Mouse (Mus musculus) lung, postnatal 0 days (tissue): ENCODE data around the gene Tpst2. TPM values are rescaled to one million over a fixed set of nuclear protein-coding genes. Genes with fewer than 3 reads are reported as not detected.

Source experiments
- ATAC-seq: fragments of 200-750 bp; cut with Nextera tagmentation; 2 replicates; pipeline ENCODE4 v1.8.0; 2017; ENCODE audit warnings: moderate library complexity
- DNase-seq: peaks from one replicate; pipeline ENCODE4 v3.0.0-alpha.2; 2016; ENCODE audit warnings: low spot score
- H3K27ac ChIP-seq: fragments of 300-500 bp; sonication (generic); 2 replicates; pipeline ENCODE4 v1.5.1; 2014; ENCODE audit warnings: antibody characterized with exemption, mild to moderate bottlenecking, low read length, mixed read lengths
- H3K27me3 ChIP-seq: fragments of 300-500 bp; sonication (generic); replicated peaks from 2 replicates; pipeline ENCODE4 v1.6.1; 2014; ENCODE audit warnings: low read length, mixed read lengths; ENCODE audit not compliant: insufficient read depth
- H3K36me3 ChIP-seq: fragments of 300-500 bp; sonication (generic); 2 replicates; pipeline ENCODE4 v1.6.1; 2014; ENCODE audit warnings: low read length, mixed read lengths; ENCODE audit not compliant: insufficient read depth
- H3K4me1 ChIP-seq: fragments of 300-500 bp; sonication (generic); 2 replicates; pipeline ENCODE4 v1.6.1; 2014; ENCODE audit warnings: antibody characterized with exemption, low read depth, low read length, mixed read lengths; ENCODE audit not compliant: insufficient read depth
- H3K4me2 ChIP-seq: fragments of 300-500 bp; sonication (generic); replicated peaks from 2 replicates; pipeline ENCODE4 v1.6.1; 2014; ENCODE audit warnings: low read depth, mild to moderate bottlenecking, low read length, moderate library complexity, mixed read lengths
- H3K4me3 ChIP-seq: fragments of 300-500 bp; sonication (generic); 2 replicates; pipeline ENCODE4 v1.5.1; 2014; ENCODE audit warnings: low read depth, low read length
- H3K9ac ChIP-seq: fragments of 300-500 bp; sonication (generic); replicated peaks from 2 replicates; pipeline ENCODE4 v1.6.1; 2014; ENCODE audit warnings: low read depth, mild to moderate bottlenecking
- H3K9me3 ChIP-seq: fragments of 300-500 bp; sonication (generic); 2 replicates; pipeline ENCODE4 v1.6.1; 2016; ENCODE audit warnings: low read length, mixed read lengths
- CTCF ChIP-seq: IDR thresholded peaks from 2 replicates; pipeline ENCODE4 v1.5.1; 2016; ENCODE audit warnings: antibody characterized with exemption, mild to moderate bottlenecking
- EP300 ChIP-seq: IDR thresholded peaks from 2 replicates; pipeline ENCODE4 v1.6.1; 2016; ENCODE audit warnings: antibody characterized with exemption, mild to moderate bottlenecking, control low read depth
- WGBS: fragments of 180-500 bp; shearing (Covaris S2); extraction: QIAGEN DNeasy Blood & Tissue Kit; methylation state at CpG from one replicate; pipeline ENCODE4 v1.1.7; 2014; 5-methylcytosine and 5-hydroxymethylcytosine counted together
- polyA plus RNA-seq: library from polyadenylated mRNA; unstranded; fragments of >200 nt; fragmentation: Nextera tagmentation; extraction: Ambion mirVana; gene quantifications from 2 replicates; pipeline ENCODE4 v1.2.1, GENCODE M21; 2015

Tpst2 gene
- polyA plus RNA-seq, 1 experiment from 2014 or later = 106 TPM

GRCm38 (mm10) chr5:112300721-112301308 is 24.3 kb downstream of the Tpst2 start:
- no peaks in the 10 kb centered on the region for H3K36me3 ChIP-seq
- WGBS = 78% methylated on average over 6 of the region's 6 CpGs
- H3K27ac ChIP-seq = no peak overlapping the region
- no peak overlapping the region for H3K4me2 ChIP-seq
- ATAC-seq = no peak
- no peak for DNase-seq
- H3K4me1 ChIP-seq = peaks cover 8% of the 10 kb centered on the region; the same call in 1 of the 2 replicates
- no peak overlapping the region for H3K4me3 ChIP-seq
- TF ChIP-seq CTCF (no peak), EP300 (no peak)
- no peaks in the 10 kb centered on the region for H3K27me3 ChIP-seq
- no peaks in the 10 kb centered on the region for H3K9me3 ChIP-seq
- no peak overlapping the region for H3K9ac ChIP-seq

- ATAC-seq (no peak), DNase-seq (no peak)
- Histone ChIP-seq H3K4me1 (peaks cover 8% of the 10 kb centered on the region; the same call in 1 of the 2 replicates), H3K27me3 (no peaks in the 10 kb centered on the region), H3K9ac (no peak overlapping the region), H3K36me3 (0 out of 2 replicates have a peak, but pooled peaks cover 5% of the 10 kb centered on the region), H3K9me3 (no peaks in the 10 kb centered on the region), H3K4me2 (no peak overlapping the region), H3K4me3 (no peak overlapping the region), H3K27ac (no peak overlapping the region)
- 80% methylated on average over 4 of the region's 4 CpGs for WGBS
- TF ChIP-seq CTCF = peak; percentile 41
- no peak for TF ChIP-seq EP300
Measured at GRCm38 (mm10) chr5:112301694-112302093, 25.2 kb downstream of the Tpst2 start.

- H3K4me1 ChIP-seq = peaks cover 8% of the 10 kb centered on the region; the same call in 1 of the 2 replicates
- H3K9ac ChIP-seq = no peak overlapping the region
- no peak overlapping the region for H3K4me3 ChIP-seq
- H3K4me2 ChIP-seq = no peak overlapping the region
- H3K27ac ChIP-seq = no peak overlapping the region
- H3K9me3 ChIP-seq = no peaks in the 10 kb centered on the region
- TF ChIP-seq CTCF = no peak
- no peak for TF ChIP-seq EP300
- ATAC-seq (peak; percentile 39; the same call in 1 of the 2 replicates), DNase-seq (no peak)
- WGBS = 58% methylated on average over 5 of the region's 5 CpGs
- H3K27me3 ChIP-seq = no peaks in the 10 kb centered on the region
- peaks cover 8% of the 10 kb centered on the region; the same call in 1 of the 2 replicates for H3K36me3 ChIP-seq
Measured at GRCm38 (mm10) chr5:112302310-112302709, 25.8 kb downstream of the Tpst2 start.

- DNase-seq (no peak), ATAC-seq (no peak)
- H3K36me3 ChIP-seq = peaks cover 35% of the 10 kb centered on the region
- WGBS = 87% methylated on average over 5 of the region's 5 CpGs
- H3K27ac ChIP-seq = no peak overlapping the region
- H3K4me2 ChIP-seq = no peak overlapping the region
- no peak overlapping the region for H3K4me3 ChIP-seq
- H3K27me3 ChIP-seq = no peaks in the 10 kb centered on the region
- TF ChIP-seq CTCF (no peak), EP300 (no peak)
- H3K9ac ChIP-seq = no peak overlapping the region
- H3K4me1 ChIP-seq = peaks cover 3% of the 10 kb centered on the region; the same call in 1 of the 2 replicates
- H3K9me3 ChIP-seq = no peaks in the 10 kb centered on the region
Measured at GRCm38 (mm10) chr5:112305842-112306241, 29.4 kb downstream of the Tpst2 start.

GRCm38 (mm10) chr5:112313222-112313885 is 36.9 kb downstream of the Tpst2 start:
- Histone ChIP-seq H3K36me3 (peaks cover 34% of the 10 kb centered on the region; the same call in 1 of the 2 replicates), H3K27me3 (no peaks in the 10 kb centered on the region), H3K9ac (no peak overlapping the region), H3K4me1 (no peaks in the 10 kb centered on the region), H3K27ac (no peak overlapping the region), H3K4me2 (no peak overlapping the region), H3K9me3 (no peaks in the 10 kb centered on the region), H3K4me3 (no peak overlapping the region)
- DNase-seq = no peak
- ATAC-seq = no peak
- TF ChIP-seq CTCF = no peak
- no peak for TF ChIP-seq EP300
- 72% methylated on average over 11 of the region's 11 CpGs for WGBS

GRCm38 (mm10) chr5:112316468-112316867 is 40.0 kb downstream of the Tpst2 start:
- Histone ChIP-seq H3K4me3 (no peak overlapping the region), H3K27me3 (no peaks in the 10 kb centered on the region), H3K27ac (0 out of 2 replicates have a peak overlapping the region, but pooled peaks have one; percentile 32), H3K9me3 (no peaks in the 10 kb centered on the region), H3K9ac (no peak overlapping the region), H3K4me2 (no peak overlapping the region), H3K36me3 (0 out of 2 replicates have a peak, but pooled peaks cover 18% of the 10 kb centered on the region), H3K4me1 (no peaks in the 10 kb centered on the region)
- WGBS = 80% methylated on average over 5 of the region's 5 CpGs
- ATAC-seq (no peak), DNase-seq (no peak)
- TF ChIP-seq CTCF (no peak), EP300 (no peak)
